Mouse (Mus musculus) small intestine, adult 2 months (tissue): ENCODE results near the gene Rap1gds1.

Experiments
- CTCF ChIP-seq: fragments of 200-500 bp; IDR thresholded peaks from 2 replicates; pipeline ENCODE4 v1.5.1; 2012; ENCODE audit warnings: low read depth, mild to moderate bottlenecking, control low read depth, inconsistent platforms, low read length, moderate library complexity, mixed read lengths; ENCODE audit not compliant: insufficient replicate concordance, insufficient read length; ENCODE audit errors: extremely low read depth
- POLR2A ChIP-seq: fragments of 200-500 bp; IDR thresholded peaks from 2 replicates; pipeline ENCODE4 v1.6.1; 2012; ENCODE audit warnings: low read depth, mild to moderate bottlenecking, control low read depth, inconsistent platforms, low read length, moderate library complexity

DNA sequence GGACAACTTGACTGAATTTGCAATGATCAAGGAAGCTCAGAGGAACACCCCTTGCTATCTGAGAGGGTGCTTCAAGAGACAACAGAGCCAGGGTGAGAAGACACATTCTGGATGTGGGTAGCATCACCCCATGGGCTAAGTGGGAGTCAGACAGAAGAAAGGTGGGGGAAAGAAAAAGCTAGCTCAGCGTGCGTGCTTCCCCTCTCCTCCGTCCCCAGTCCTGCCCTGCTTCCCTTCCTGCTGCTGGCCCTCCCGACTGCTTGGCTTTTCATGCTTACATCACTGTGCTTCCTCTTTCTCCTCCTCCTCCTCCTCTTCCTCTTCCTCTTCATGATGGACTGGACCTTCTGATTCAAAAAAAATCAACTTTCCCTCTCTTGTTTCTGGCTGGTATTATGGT is 33.1 kb downstream of the Rap1gds1 start:
- TF ChIP-seq POLR2A (no peak), CTCF (no peak)
